Mouse (Mus musculus) embryonic facial prominence, embryonic 11.5 days (tissue): ENCODE data around the gene Gm20388. TPM values are rescaled to one million over a fixed set of nuclear protein-coding genes. Genes with fewer than 3 reads are reported as not detected.
A peak's percentile ranks its signal among the peaks of the same experiment; 100 is the strongest.

Experiments used
- ATAC-seq: fragments of 200-750 bp; cut with Nextera tagmentation; replicated peaks from 2 replicates; pipeline ENCODE4 v1.8.0; 2017; ENCODE audit warnings: low read depth; ENCODE audit not compliant: insufficient number of reproducible peaks, low FRiP score, low TSS enrichment
- DNase-seq: peaks from one replicate; pipeline ENCODE4 v3.0.0-alpha.2; 2015; ENCODE audit warnings: low spot score
- H3K27ac ChIP-seq: fragments of 300-500 bp; sonication (generic); replicated peaks from 2 replicates; pipeline ENCODE4 v1.5.1; 2014; ENCODE audit warnings: mild to moderate bottlenecking, low read depth, low read length, control low read depth
- H3K27me3 ChIP-seq: fragments of 300-500 bp; sonication (generic); 2 replicates; pipeline ENCODE4 v1.6.1; 2014; ENCODE audit warnings: mild to moderate bottlenecking, low read length, moderate library complexity, mixed read lengths; ENCODE audit not compliant: control insufficient read depth, insufficient read depth
- H3K36me3 ChIP-seq: fragments of 300-500 bp; sonication (generic); replicated peaks from 2 replicates; pipeline ENCODE4 v1.6.1; 2014; ENCODE audit warnings: low read depth, mild to moderate bottlenecking, low read length, moderate library complexity, mixed read lengths; ENCODE audit not compliant: control insufficient read depth, insufficient read depth
- H3K4me1 ChIP-seq: fragments of 300-500 bp; sonication (generic); 2 replicates; pipeline ENCODE4 v1.6.1; 2014; ENCODE audit warnings: low read length, mixed read lengths; ENCODE audit not compliant: control insufficient read depth, insufficient read depth
- H3K4me2 ChIP-seq: fragments of 300-500 bp; sonication (generic); 2 replicates; pipeline ENCODE4 v1.6.1; 2014; ENCODE audit warnings: low read depth, mild to moderate bottlenecking, control low read depth, low read length, moderate library complexity
- H3K4me3 ChIP-seq: fragments of 300-500 bp; sonication (generic); 2 replicates; pipeline ENCODE4 v1.5.1; 2014; ENCODE audit warnings: low read depth, low read length, control low read depth
- H3K9ac ChIP-seq: fragments of 300-500 bp; sonication (generic); replicated peaks from 2 replicates; pipeline ENCODE4 v1.6.1; 2014; ENCODE audit warnings: mild to moderate bottlenecking, control low read depth, low read length
- H3K9me3 ChIP-seq: fragments of 300-500 bp; sonication (generic); replicated peaks from 2 replicates; pipeline ENCODE4 v1.6.1; 2016; ENCODE audit warnings: mild to moderate bottlenecking, low read length, inconsistent platforms, mixed read lengths; ENCODE audit not compliant: control insufficient read depth
- WGBS: fragments of 180-500 bp; shearing (Covaris S2); extraction: QIAGEN DNeasy Blood & Tissue Kit; methylation state at CpG from one replicate; pipeline ENCODE4 v1.1.7; 2014; 5-methylcytosine and 5-hydroxymethylcytosine counted together
- polyA plus RNA-seq: library from polyadenylated mRNA; unstranded; fragments of >200 nt; fragmentation: Nextera tagmentation; extraction: Ambion mirVana; gene quantifications from 2 replicates; pipeline ENCODE4 v1.2.1, GENCODE M21; 2014

Gm20388 gene
- polyA plus RNA-seq, 1 experiment from 2014 or later, result 3.1 TPM

GRCm38 (mm10) chr8:123992587-123992986, 4081.9 kb downstream of the Gm20388 start:
- ATAC-seq (no peak), DNase-seq (no peak)
- Histone ChIP-seq H3K27ac (no peak overlapping the region), H3K27me3 (no peaks in the 10 kb centered on the region), H3K36me3 (no peaks in the 10 kb centered on the region; the same call in 1 of the 2 replicates), H3K4me1 (no peaks in the 10 kb centered on the region), H3K4me2 (no peak overlapping the region), H3K9me3 (no peaks in the 10 kb centered on the region), H3K9ac (no peak overlapping the region), H3K4me3 (no peak overlapping the region)
- 86% methylated on average over 8 of the region's 8 CpGs for WGBS

- DNase-seq (no peak), ATAC-seq (no peak)
- no peaks in the 10 kb centered on the region for H3K9me3 ChIP-seq
- 87% methylated on average over 5 of the region's 5 CpGs for WGBS
- H3K27me3 ChIP-seq, result no peaks in the 10 kb centered on the region
- H3K27ac ChIP-seq, result no peak overlapping the region
- no peak overlapping the region for H3K4me2 ChIP-seq
- no peak overlapping the region for H3K4me3 ChIP-seq
- no peaks in the 10 kb centered on the region for H3K4me1 ChIP-seq
- no peak overlapping the region for H3K9ac ChIP-seq
- no peaks in the 10 kb centered on the region; the same call in 1 of the 2 replicates for H3K36me3 ChIP-seq
These were observed 4083.0 kb downstream of the Gm20388 start for GRCm38 (mm10) chr8:123993597-123993996.

DNA sequence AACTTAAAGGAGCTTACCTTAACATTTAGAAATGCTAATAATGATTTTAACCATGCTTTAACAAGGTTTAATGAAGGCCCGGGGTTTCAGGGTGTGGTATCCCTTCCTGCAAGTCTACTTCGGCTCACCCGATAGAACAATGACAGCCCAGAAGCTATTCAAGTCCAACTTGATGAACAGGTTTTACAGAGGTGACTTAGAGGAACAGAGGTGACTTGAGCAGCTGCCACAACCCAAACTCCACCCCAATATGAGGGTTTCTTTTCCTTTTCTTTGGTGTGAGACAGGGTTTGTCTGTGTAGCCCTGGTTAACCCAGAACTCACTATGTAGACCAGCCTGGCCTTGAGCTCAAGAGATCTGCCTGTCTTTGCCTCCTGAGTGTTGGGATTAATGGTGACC, 4083.4 kb downstream of the Gm20388 start:
- Histone ChIP-seq H3K27me3 (no peaks in the 10 kb centered on the region), H3K9ac (no peak overlapping the region), H3K9me3 (no peaks in the 10 kb centered on the region), H3K4me3 (no peak overlapping the region), H3K4me2 (no peak overlapping the region), H3K27ac (no peak overlapping the region), H3K36me3 (no peaks in the 10 kb centered on the region; the same call in 1 of the 2 replicates), H3K4me1 (no peaks in the 10 kb centered on the region)
- no peak for ATAC-seq
- DNase-seq, result peak; percentile 30
- 83% methylated on average over 3 of the region's 3 CpGs for WGBS

DNA sequence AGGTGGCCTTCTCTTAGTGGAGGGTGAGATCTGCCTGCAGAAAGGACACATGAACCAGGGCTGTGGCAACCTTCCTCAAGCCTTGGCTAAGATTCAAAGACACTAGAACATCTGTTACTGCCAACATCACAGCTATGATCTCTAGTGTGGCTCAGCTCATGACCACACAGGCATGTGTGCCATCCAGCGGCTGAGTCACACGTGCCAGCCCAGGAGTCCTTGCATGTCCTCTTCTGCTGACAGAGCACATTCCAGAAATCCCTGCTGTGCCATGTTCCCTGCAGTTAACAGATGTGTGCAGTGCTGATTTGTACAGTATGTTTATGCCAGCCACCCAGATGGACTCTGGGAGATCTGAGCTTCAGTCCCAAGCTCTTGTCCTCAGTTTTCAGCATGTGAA, 4088.9 kb downstream of the Gm20388 start:
- peaks cover 12% of the 10 kb centered on the region for H3K36me3 ChIP-seq
- 85% methylated on average over 2 of the region's 2 CpGs for WGBS
- no peak overlapping the region for H3K27ac ChIP-seq
- ATAC-seq, result no peak
- DNase-seq, result no peak
- no peak overlapping the region for H3K4me2 ChIP-seq
- H3K27me3 ChIP-seq, result no peaks in the 10 kb centered on the region
- no peaks in the 10 kb centered on the region for H3K4me1 ChIP-seq
- H3K4me3 ChIP-seq, result no peak overlapping the region
- no peaks in the 10 kb centered on the region for H3K9me3 ChIP-seq
- H3K9ac ChIP-seq, result no peak overlapping the region

DNA sequence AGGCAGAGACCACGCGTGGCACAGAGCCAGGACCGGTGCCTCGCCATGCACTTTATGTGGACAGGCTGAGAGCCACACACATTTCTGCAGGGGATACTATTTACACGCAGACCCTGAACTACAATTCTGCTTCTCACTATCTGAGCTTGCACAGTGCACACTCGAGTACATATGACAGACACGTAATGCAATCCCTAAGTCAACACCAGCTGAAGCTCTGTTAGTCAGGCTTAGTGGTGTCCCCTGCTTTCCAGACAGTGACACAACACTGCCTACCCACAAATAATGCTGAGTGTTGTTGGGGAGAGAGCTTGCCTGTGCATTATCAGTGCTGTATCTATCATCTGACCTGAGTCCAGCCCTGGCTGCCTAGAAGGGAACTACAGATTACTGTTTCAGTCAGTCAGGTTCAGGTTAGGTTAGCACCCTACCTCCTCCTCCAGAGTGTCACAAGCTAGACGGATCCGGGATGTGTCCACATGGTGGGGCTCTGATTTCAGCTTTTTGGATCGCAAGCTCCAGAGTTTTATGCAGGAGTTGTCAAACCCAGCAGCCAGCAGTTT, 4092.0 kb downstream of the Gm20388 start:
- Histone ChIP-seq H3K27ac (no peak overlapping the region), H3K4me2 (no peak overlapping the region), H3K9ac (no peak overlapping the region), H3K4me1 (no peaks in the 10 kb centered on the region), H3K9me3 (no peaks in the 10 kb centered on the region), H3K4me3 (no peak overlapping the region), H3K27me3 (no peaks in the 10 kb centered on the region), H3K36me3 (peaks cover 12% of the 10 kb centered on the region)
- no peak for DNase-seq
- WGBS, result 94% methylated on average over 10 of the region's 10 CpGs
- no peak for ATAC-seq

GRCm38 (mm10) chr8:124007829-124008228, 4097.2 kb downstream of the Gm20388 start:
- no peak overlapping the region for H3K9ac ChIP-seq
- peaks cover 7% of the 10 kb centered on the region for H3K36me3 ChIP-seq

GRCm38 (mm10) chr8:124011580-124011979, 4100.9 kb downstream of the Gm20388 start:
- no peak overlapping the region for H3K4me2 ChIP-seq
- H3K4me3 ChIP-seq, result no peak overlapping the region
- DNase-seq, result no peak
- no peaks in the 10 kb centered on the region for H3K36me3 ChIP-seq
- H3K9ac ChIP-seq, result no peak overlapping the region
- 85% methylated on average over 3 of the region's 3 CpGs for WGBS
- no peak overlapping the region for H3K27ac ChIP-seq
- H3K27me3 ChIP-seq, result no peaks in the 10 kb centered on the region
- no peak for ATAC-seq
- no peaks in the 10 kb centered on the region for H3K4me1 ChIP-seq
- H3K9me3 ChIP-seq, result no peaks in the 10 kb centered on the region

More at GRCm38 (mm10) chr8:124007829-124008228, 4097.2 kb downstream of the Gm20388 start:
- Histone ChIP-seq H3K27me3 (no peaks in the 10 kb centered on the region), H3K27ac (no peak overlapping the region), H3K4me2 (no peak overlapping the region), H3K4me1 (no peaks in the 10 kb centered on the region), H3K4me3 (no peak overlapping the region), H3K9me3 (no peaks in the 10 kb centered on the region)
- ATAC-seq (no peak), DNase-seq (no peak)
- WGBS, result 91% methylated on average over 6 of the region's 6 CpGs

GRCm38 (mm10) chr8:124011989-124012586, 4101.4 kb downstream of the Gm20388 start:
- Histone ChIP-seq H3K9ac (no peak overlapping the region), H3K27ac (no peak overlapping the region), H3K4me3 (no peak overlapping the region), H3K9me3 (no peaks in the 10 kb centered on the region), H3K4me2 (no peak overlapping the region), H3K36me3 (no peaks in the 10 kb centered on the region), H3K4me1 (no peaks in the 10 kb centered on the region), H3K27me3 (no peaks in the 10 kb centered on the region)
- 89% methylated on average over 3 of the region's 3 CpGs for WGBS
- ATAC-seq, result no peak
- DNase-seq, result no peak
